Mouse (Mus musculus) cerebral cortex, adult 2 months (tissue): ENCODE measurements around the gene Pip4k2b.

Source experiments
- WGBS: fragments of 180-500 bp; shearing (Covaris S2); methylation state at CpG from one replicate; pipeline ENCODE4 v1.1.7; 2018; 5-methylcytosine and 5-hydroxymethylcytosine counted together

Pip4k2b gene

GRCm38 (mm10) chr11:97666794-97667193 lies 77.7 kb downstream of the Pip4k2b start:
- WGBS = 82% methylated on average over 15 of the region's 15 CpGs

DNA sequence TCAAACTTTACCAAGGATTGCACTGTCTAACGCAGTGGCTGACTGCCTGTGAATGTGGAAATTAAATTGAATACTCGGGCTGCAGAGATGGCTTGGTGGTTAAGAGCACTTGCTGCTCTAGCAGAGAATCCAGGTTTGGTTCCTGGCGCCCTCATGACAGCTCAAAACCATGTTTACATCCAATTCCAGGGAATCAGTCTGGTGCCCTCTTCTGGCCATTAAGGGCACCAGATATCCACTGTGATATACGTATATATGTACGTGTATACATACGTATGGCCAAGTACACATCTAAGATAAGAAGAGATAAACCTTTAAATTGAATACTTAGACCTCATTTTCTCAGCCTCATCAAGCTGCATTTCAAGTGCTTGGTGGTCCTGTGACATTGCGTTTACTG lies 78.3 kb downstream of the Pip4k2b start:
- WGBS = 91% methylated on average over 7 of the region's 7 CpGs

GRCm38 (mm10) chr11:97665431-97665830 lies 79.1 kb downstream of the Pip4k2b start:
- WGBS = 90% methylated on average over 13 of the region's 13 CpGs
